Mouse (Mus musculus): Measurements from ENCODE around the gene Rnpep. TPM values are rescaled to one million over a fixed set of nuclear protein-coding genes. Genes with fewer than 3 reads are reported as not detected.

Gene Rnpep
- polyA plus RNA-seq, 1 experiment = 23.2 TPM

- no peaks in the 10 kb centered on the region for H3K36me3 ChIP-seq (ENCODE audit: control insufficient read depth, insufficient read depth)
- H3ac ChIP-seq (ENCODE audit: control insufficient read depth, insufficient read length) = no peak overlapping the region
- H3K4me3 ChIP-seq = no peak overlapping the region
- TF ChIP-seq TCF12 (IDR thresholded peaks at IDR 0.05; ENCODE audit: insufficient read depth, poor library complexity, severe bottlenecking) (no peak), USF1 (IDR thresholded peaks at IDR 0.05; ENCODE audit: low read depth) (no peak), CEBPB (IDR thresholded peaks at IDR 0.05; ENCODE audit: insufficient read depth, poor library complexity, severe bottlenecking) (no peak), MYOG (IDR thresholded peaks at IDR 0.05; ENCODE audit: control insufficient read depth in 1 of 3, insufficient read depth in 1 of 3, insufficient read length in 2 of 3, low read depth in 2 of 3) (no peak), POLR2A (IDR thresholded peaks at IDR 0.05; ENCODE audit: insufficient read length, low read depth) (no peak), TCF3 (IDR thresholded peaks at IDR 0.05; ENCODE audit: insufficient read length, low read depth) (no peak), POLR2AphosphoS2 (IDR thresholded peaks at IDR 0.05; ENCODE audit: insufficient read length, low read depth) (no peak), MYOD1 (IDR thresholded peaks at IDR 0.05; ENCODE audit: control insufficient read depth in 1 of 3, insufficient read length in 2 of 3, low read depth in 2 of 3) (no peak), SRF (IDR thresholded peaks at IDR 0.05; ENCODE audit: control insufficient read depth, insufficient read length, low read depth) (no peak), E2F4 (IDR thresholded peaks at IDR 0.05; ENCODE audit: insufficient read depth) (no peak), REST (IDR thresholded peaks at IDR 0.05; ENCODE audit: insufficient read depth, insufficient read length) (no peak), MAX (IDR thresholded peaks at IDR 0.05; ENCODE audit: low read depth) (no peak)
- no peaks in the 10 kb centered on the region for H3K79me2 ChIP-seq (ENCODE audit: control insufficient read depth, insufficient read depth)
- H3K4me2 ChIP-seq (ENCODE audit: low read depth) = no peak overlapping the region
- H3K27me3 ChIP-seq (ENCODE audit: control insufficient read depth, insufficient read depth, insufficient read length) = no peaks in the 10 kb centered on the region
Measured at GRCm38 (mm10) chr1:135286311-135286710, 2.4 kb upstream of the Rnpep start.

GRCm38 (mm10) chr1:135283287-135283825, 528 bp downstream of the Rnpep start:
- Histone ChIP-seq H3K4me3 (peak overlapping the region; percentile 28), H3K4me2 (ENCODE audit: low read depth) (peak overlapping the region; percentile 77), H3K27me3 (ENCODE audit: control insufficient read depth, insufficient read depth, insufficient read length) (no peaks in the 10 kb centered on the region), H3K79me2 (ENCODE audit: control insufficient read depth, insufficient read depth) (no peaks in the 10 kb centered on the region), H3ac (ENCODE audit: control insufficient read depth, insufficient read length) (peak overlapping the region; percentile 8), H3K36me3 (ENCODE audit: control insufficient read depth, insufficient read depth) (no peaks in the 10 kb centered on the region)
- TF ChIP-seq POLR2AphosphoS2 (IDR thresholded peaks at IDR 0.05; ENCODE audit: insufficient read length, low read depth) (no peak), MYOD1 (IDR thresholded peaks at IDR 0.05; ENCODE audit: control insufficient read depth in 1 of 3, insufficient read length in 2 of 3, low read depth in 2 of 3) (peak in 1 of 3 experiments; percentile 61), MYOG (IDR thresholded peaks at IDR 0.05; ENCODE audit: control insufficient read depth in 1 of 3, insufficient read depth in 1 of 3, insufficient read length in 2 of 3, low read depth in 2 of 3) (peak in 1 of 3 experiments; percentile 71)

- peak overlapping the region; percentile 28 for H3K4me3 ChIP-seq
- no peaks in the 10 kb centered on the region for H3K79me2 ChIP-seq (ENCODE audit: control insufficient read depth, insufficient read depth)
- H3K4me2 ChIP-seq (ENCODE audit: low read depth) = peak overlapping the region; percentile 77
- H3ac ChIP-seq (ENCODE audit: control insufficient read depth, insufficient read length) = peak overlapping the region; percentile 8
- H3K27me3 ChIP-seq (ENCODE audit: control insufficient read depth, insufficient read depth, insufficient read length) = no peaks in the 10 kb centered on the region
- TF ChIP-seq TCF3 (IDR thresholded peaks at IDR 0.05; ENCODE audit: insufficient read length, low read depth) = no peak
- no peak for TF ChIP-seq CEBPB (IDR thresholded peaks at IDR 0.05; ENCODE audit: insufficient read depth, poor library complexity, severe bottlenecking)
- TF ChIP-seq MAX (IDR thresholded peaks at IDR 0.05; ENCODE audit: low read depth) = no peak
- no peak for TF ChIP-seq POLR2AphosphoS2 (IDR thresholded peaks at IDR 0.05; ENCODE audit: insufficient read length, low read depth)
- TF ChIP-seq E2F4 (IDR thresholded peaks at IDR 0.05; ENCODE audit: insufficient read depth) = no peak
- no peak for TF ChIP-seq USF1 (IDR thresholded peaks at IDR 0.05; ENCODE audit: low read depth)
- TF ChIP-seq SRF (IDR thresholded peaks at IDR 0.05; ENCODE audit: control insufficient read depth, insufficient read length, low read depth) = no peak
- TF ChIP-seq TCF12 (IDR thresholded peaks at IDR 0.05; ENCODE audit: insufficient read depth, poor library complexity, severe bottlenecking) = no peak
- TF ChIP-seq POLR2A (IDR thresholded peaks at IDR 0.05; ENCODE audit: insufficient read length, low read depth) = no peak
- no peak for TF ChIP-seq MYOG (IDR thresholded peaks at IDR 0.05; ENCODE audit: control insufficient read depth in 1 of 3, insufficient read depth in 1 of 3, insufficient read length in 2 of 3, low read depth in 2 of 3)
- TF ChIP-seq REST (IDR thresholded peaks at IDR 0.05; ENCODE audit: insufficient read depth, insufficient read length) = no peak
- TF ChIP-seq MYOD1 (IDR thresholded peaks at IDR 0.05; ENCODE audit: control insufficient read depth in 1 of 3, insufficient read length in 2 of 3, low read depth in 2 of 3) = no peak
- H3K36me3 ChIP-seq (ENCODE audit: control insufficient read depth, insufficient read depth) = no peaks in the 10 kb centered on the region
Measured at GRCm38 (mm10) chr1:135282536-135283286, 1.2 kb downstream of the Rnpep start.

GRCm38 (mm10) chr1:135281841-135282240, 2.0 kb downstream of the Rnpep start:
- H3ac ChIP-seq (ENCODE audit: control insufficient read depth, insufficient read length) = no peak overlapping the region
- no peaks in the 10 kb centered on the region for H3K27me3 ChIP-seq (ENCODE audit: control insufficient read depth, insufficient read depth, insufficient read length)
- H3K4me3 ChIP-seq = no peak overlapping the region
- TF ChIP-seq MAX (IDR thresholded peaks at IDR 0.05; ENCODE audit: low read depth) = no peak
- H3K79me2 ChIP-seq (ENCODE audit: control insufficient read depth, insufficient read depth) = no peaks in the 10 kb centered on the region
- no peak overlapping the region for H3K4me2 ChIP-seq (ENCODE audit: low read depth)
- H3K36me3 ChIP-seq (ENCODE audit: control insufficient read depth, insufficient read depth) = no peaks in the 10 kb centered on the region

- no peaks in the 10 kb centered on the region for H3K27me3 ChIP-seq (ENCODE audit: control insufficient read depth, insufficient read depth, insufficient read length)
- no peak for TF ChIP-seq REST (IDR thresholded peaks at IDR 0.05; ENCODE audit: insufficient read depth, insufficient read length)
- TF ChIP-seq POLR2A (IDR thresholded peaks at IDR 0.05; ENCODE audit: insufficient read length, low read depth) = no peak
- no peak for TF ChIP-seq E2F4 (IDR thresholded peaks at IDR 0.05; ENCODE audit: insufficient read depth)
- no peak for TF ChIP-seq MYOD1 (IDR thresholded peaks at IDR 0.05; ENCODE audit: control insufficient read depth in 1 of 3, insufficient read length in 2 of 3, low read depth in 2 of 3)
- TF ChIP-seq SRF (IDR thresholded peaks at IDR 0.05; ENCODE audit: control insufficient read depth, insufficient read length, low read depth) = no peak
- TF ChIP-seq POLR2AphosphoS2 (IDR thresholded peaks at IDR 0.05; ENCODE audit: insufficient read length, low read depth) = no peak
- no peaks in the 10 kb centered on the region for H3K36me3 ChIP-seq (ENCODE audit: control insufficient read depth, insufficient read depth)
- no peak overlapping the region for H3ac ChIP-seq (ENCODE audit: control insufficient read depth, insufficient read length)
- H3K4me3 ChIP-seq = no peak overlapping the region
- no peaks in the 10 kb centered on the region for H3K79me2 ChIP-seq (ENCODE audit: control insufficient read depth, insufficient read depth)
- peak overlapping the region; percentile 2 for H3K4me2 ChIP-seq (ENCODE audit: low read depth)
Measured at GRCm38 (mm10) chr1:135280646-135281045, 3.2 kb downstream of the Rnpep start.
